9 mouse cellular contexts compared by ENCODE assay signal in the genomic region with DNA sequence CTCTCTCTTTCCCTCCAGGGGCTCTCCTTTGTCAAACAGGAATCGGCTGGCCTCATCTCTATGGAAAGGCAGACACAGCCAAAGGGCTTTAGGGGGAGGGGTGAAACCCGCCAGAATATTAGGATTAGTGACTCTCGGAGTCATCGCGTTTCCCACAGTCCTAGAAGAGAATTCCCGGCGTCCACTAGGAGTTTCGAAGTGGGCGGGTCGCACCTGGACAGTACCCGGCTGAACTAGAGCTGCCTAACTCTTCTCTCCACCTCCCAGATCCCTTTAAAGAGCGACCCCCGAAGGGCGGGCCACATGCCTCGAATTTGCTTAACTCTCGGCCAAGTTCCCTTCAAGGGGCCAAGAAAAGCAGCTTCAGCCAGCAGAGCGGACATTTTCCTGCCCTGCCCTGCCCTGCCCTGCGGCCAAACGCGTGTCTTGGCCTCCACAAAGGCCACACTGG. TPM values are rescaled to one million over a fixed set of nuclear protein-coding genes. Genes with fewer than 3 reads are reported as not detected.
DNase-seq lines count a peak whose midpoint lies in the region; ATAC-seq lines count a peak whose summit lies in the region.
"Had no signal": no experiment of that assay in that cellular context is flagged by ENCODE, and none has a peak within 500 bp of the region (broad histone marks: within the 10 kb centered on the region; RNA-seq: fewer than 3 reads in every experiment).

No protein-coding gene starts in this region.

- peaks cover 29% of the 10 kb centered on the region for H3K4me1 ChIP-seq in erythroblast, embryonic 14.5 days (ENCODE audit: control insufficient read depth)
- peaks cover 5% of the 10 kb centered on the region for H3K4me1 ChIP-seq in brown adipose tissue, adult 24 weeks (ENCODE audit: control insufficient read depth, insufficient read depth, insufficient read length, low read length)
- H3K4me1 ChIP-seq in limb, embryonic 15.5 days: peaks cover 45% of the 10 kb centered on the region

- H3K4me2 ChIP-seq in limb, embryonic 15.5 days: peak overlapping the region; percentile 99

- H3K27ac ChIP-seq in brown adipose tissue, adult 24 weeks (replicated peaks; ENCODE audit: low read depth, low read length): no peak overlapping the region
- H3K27ac ChIP-seq in limb, embryonic 15.5 days: 0 out of 2 replicates have a peak overlapping the region, but pooled peaks have one; percentile 79

- no peak for ATAC-seq in erythroblast, adult 5-6 weeks (replicated peaks; ENCODE audit: low FRiP score, poor library complexity, severe bottlenecking)
- 0 out of 2 replicates have a peak, but pooled peaks have one; percentile 4 for ATAC-seq in limb, embryonic 15.5 days (ENCODE audit: insufficient number of reproducible peaks, low FRiP score, low TSS enrichment, low read depth)
- ATAC-seq: Patski had no signal

- intact Hi-C loops in heart, postnatal 10 days (cut with DNase I): no loop called here

- DNase-seq in heart, postnatal 10 days: peak; percentile 57 to 61
- peak; percentile 73 for DNase-seq in neural tube, embryonic 10.5 days (ENCODE audit: extremely low spot score, low spot score)
- DNase-seq in layer of hippocampus, adult 8-10 months (ENCODE audit: low spot score in 2 of 2): no peak
- DNase-seq in spleen, postnatal 10 days (ENCODE audit: low spot score in 2 of 2): no peak

- peak overlapping the region; percentile 68 for H3K9ac ChIP-seq in limb, embryonic 15.5 days

- no peaks in the 10 kb centered on the region; the same call in 1 of the 2 replicates for H3K9me3 ChIP-seq in erythroblast, embryonic 14.5 days (ENCODE audit: control insufficient read depth, low read length)
- no peaks in the 10 kb centered on the region for H3K9me3 ChIP-seq in limb, embryonic 15.5 days

- 1% methylated on average over 20 of the region's 20 CpGs for WGBS in limb, embryonic 15.5 days

- peak overlapping the region; percentile 67 for H3K4me3 ChIP-seq in erythroblast, embryonic 14.5 days (replicated peaks)
- peak overlapping the region; percentile 96 for H3K4me3 ChIP-seq in brown adipose tissue, adult 24 weeks (ENCODE audit: insufficient read depth, low read depth, low read length)
- peak overlapping the region; percentile 87 for H3K4me3 ChIP-seq in limb, embryonic 15.5 days

- H3K36me3 ChIP-seq in erythroblast, embryonic 14.5 days (ENCODE audit: control insufficient read depth): no peaks in the 10 kb centered on the region
- H3K36me3 ChIP-seq in limb, embryonic 15.5 days: no peaks in the 10 kb centered on the region

- H3K27me3 ChIP-seq in erythroblast, embryonic 14.5 days (ENCODE audit: control insufficient read depth): peaks cover 43% of the 10 kb centered on the region
- no peaks in the 10 kb centered on the region for H3K27me3 ChIP-seq in limb, embryonic 15.5 days
- H3K27me3 ChIP-seq: Patski had no signal

RNA-seq across cellular contexts. Expression of a gene that starts 1.6 kb away (rescaled TPM):
- polyA plus RNA-seq in erythroblast, embryonic 14.5 days (2012): 0.10 and 0.15 TPM in 2 replicates
- 0.77 and 2.3 TPM in 2 replicates for total RNA-seq in erythroblast, adult 5-6 weeks (2015; ENCODE audit: low replicate concordance)
- total RNA-seq in erythroblast, adult 5-6 weeks (2017; ENCODE audit: low replicate concordance): 1.7 and 2.5 TPM in 2 replicates
- 6.6 and 8.0 TPM in 2 replicates for polyA plus RNA-seq in brown adipose tissue, adult 24 weeks (2012; ENCODE audit: insufficient read depth, insufficient read length, missing spikeins)
- 10 to 100 TPM; 13.1 to 14.4 TPM for total RNA-seq in heart, postnatal 10 days (2021)
- polyA plus RNA-seq in limb, embryonic 15.5 days (2015; fragmentation: Nextera tagmentation; extraction: Ambion mirVana): 4.6 and 5.0 TPM in 2 replicates
- total RNA-seq in layer of hippocampus, adult 8-10 months (2022): 10 to 100 TPM in 3 of 4 experiments, 1 to 10 TPM in 1; 9.1 to 12.9 (median 11.8) TPM

RNA-seq across cellular contexts. Expression of a gene that starts 16.9 kb away (rescaled TPM):
- polyA plus RNA-seq in erythroblast, embryonic 14.5 days (2012): not detected in 2 replicates
- not detected in 2 replicates for total RNA-seq in erythroblast, adult 5-6 weeks (2015; ENCODE audit: low replicate concordance)
- not detected in 2 replicates for total RNA-seq in erythroblast, adult 5-6 weeks (2017; ENCODE audit: low replicate concordance)
- 0.79 TPM in 1 of 2 replicates, not detected in the other for polyA plus RNA-seq in brown adipose tissue, adult 24 weeks (2012; ENCODE audit: insufficient read depth, insufficient read length, missing spikeins)
- total RNA-seq in heart, postnatal 10 days (2021): 1 to 10 TPM; 1.1 to 2.1 TPM
- 11.8 and 12.6 TPM in 2 replicates for polyA plus RNA-seq in limb, embryonic 15.5 days (2015; fragmentation: Nextera tagmentation; extraction: Ambion mirVana)
- total RNA-seq in layer of hippocampus, adult 8-10 months (2022): 10 to 100 TPM; 23.5 to 28.6 (median 27.9) TPM

Comparison
In these comparisons a context has a peak if more than half of its experiments do, and no peak if none do; other contexts are left out.
1. DNase-seq: peak in heart, postnatal 10 days (2 of 2) and neural tube, embryonic 10.5 days (single experiment); none in layer of hippocampus, adult 8-10 months (0 of 2) and spleen, postnatal 10 days (0 of 2).
2. RNA of a gene that starts 16.9 kb away (total RNA-seq): 23.5 to 28.6 TPM in layer of hippocampus, adult 8-10 months; 1.1 to 2.1 TPM in heart, postnatal 10 days and not detected in erythroblast, adult 5-6 weeks; every median in the first group is over 4 times any median in the second.
3. Peak in every context shown above with its lines, with median percentiles within 50 percentile points of each other: H3K4me3 ChIP-seq.